Mouse (Mus musculus) intestine, embryonic 15.5 days (tissue): Measurements from ENCODE around the gene Spryd3. TPM values are rescaled to one million over a fixed set of nuclear protein-coding genes. Genes with fewer than 3 reads are reported as not detected.

Experiments used
- ATAC-seq: fragments of 200-750 bp; cut with Nextera tagmentation; 2 replicates; pipeline ENCODE4 v1.8.0; 2017; ENCODE audit warnings: moderate TSS enrichment, moderate library complexity
- H3K27ac ChIP-seq: fragments of 300-500 bp; sonication (generic); 2 replicates; pipeline ENCODE4 v1.5.1; 2015; ENCODE audit warnings: mild to moderate bottlenecking, inconsistent platforms
- H3K27me3 ChIP-seq: fragments of 300-500 bp; sonication (generic); replicated peaks from 2 replicates; pipeline ENCODE4 v1.6.1; 2015; ENCODE audit warnings: inconsistent platforms
- H3K36me3 ChIP-seq: fragments of 300-500 bp; sonication (generic); 2 replicates; pipeline ENCODE4 v1.6.1; 2015; ENCODE audit warnings: inconsistent platforms
- H3K4me1 ChIP-seq: fragments of 300-500 bp; sonication (generic); replicated peaks from 2 replicates; pipeline ENCODE4 v1.6.1; 2015; ENCODE audit warnings: inconsistent platforms
- H3K4me2 ChIP-seq: fragments of 300-500 bp; sonication (generic); replicated peaks from 2 replicates; pipeline ENCODE4 v1.6.1; 2015; ENCODE audit warnings: mild to moderate bottlenecking, inconsistent platforms
- H3K4me3 ChIP-seq: fragments of 300-500 bp; sonication (generic); replicated peaks from 2 replicates; pipeline ENCODE4 v1.5.1; 2015; ENCODE audit warnings: inconsistent platforms
- H3K9ac ChIP-seq: fragments of 300-500 bp; sonication (generic); 2 replicates; pipeline ENCODE4 v1.6.1; 2015; ENCODE audit warnings: inconsistent platforms
- H3K9me3 ChIP-seq: fragments of 300-500 bp; sonication (generic); 2 replicates; pipeline ENCODE4 v1.6.1; 2016; ENCODE audit warnings: inconsistent platforms
- WGBS: fragments of 180-500 bp; shearing (Covaris S2); methylation state at CpG from one replicate; pipeline ENCODE4 v1.1.7; 2015; 5-methylcytosine and 5-hydroxymethylcytosine counted together
- polyA plus RNA-seq: library from polyadenylated mRNA; unstranded; fragments of >200 nt; fragmentation: Nextera tagmentation; extraction: Ambion mirVana; gene quantifications from 2 replicates; pipeline ENCODE4 v1.2.1, GENCODE M21; 2015

Spryd3 gene
- polyA plus RNA-seq, 1 experiment from 2014 or later, result 20.7 TPM

DNA sequence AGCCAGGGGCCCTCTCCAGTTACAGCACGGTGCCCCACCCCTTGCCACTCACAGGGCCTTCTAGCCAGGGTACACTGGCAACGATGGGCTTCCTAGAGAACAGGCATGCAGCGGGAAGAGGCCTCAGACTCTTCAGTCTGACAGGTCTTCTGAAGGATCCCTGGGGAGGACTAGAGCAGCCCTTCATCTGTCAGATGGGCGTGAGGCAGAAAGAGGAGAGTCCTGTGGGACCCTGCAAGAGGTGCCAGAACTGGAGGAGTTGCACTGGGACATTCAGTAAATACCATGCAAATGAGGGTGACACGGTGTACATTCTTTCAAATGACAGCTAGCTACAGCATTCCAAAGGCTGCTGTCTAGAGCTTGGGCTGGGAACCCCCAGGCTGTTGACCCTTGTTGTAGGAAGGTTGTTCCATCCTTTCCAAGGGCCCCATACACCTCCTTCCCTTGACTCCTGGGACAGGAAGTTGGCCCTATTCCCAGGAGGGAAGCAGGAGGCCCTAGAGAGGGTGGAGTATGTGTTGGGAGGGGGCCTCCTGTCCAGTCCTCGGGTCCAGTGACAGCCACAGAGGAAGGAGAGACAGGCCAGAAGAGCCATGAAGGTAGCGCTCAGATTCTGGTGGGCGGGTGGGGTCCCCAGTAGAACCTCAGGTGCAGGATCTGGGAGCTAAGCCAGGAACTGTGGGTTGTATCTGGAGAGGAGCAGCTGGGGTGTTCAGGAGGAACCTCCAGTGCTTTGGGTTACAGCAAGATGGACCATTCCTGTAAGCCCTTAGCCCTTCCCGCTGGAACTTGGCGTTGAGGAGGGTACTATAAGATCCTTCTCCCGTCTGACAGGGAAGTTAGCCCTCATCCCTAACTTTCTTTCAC, 34.1 kb downstream of the Spryd3 start:
- Histone ChIP-seq H3K27me3 (no peaks in the 10 kb centered on the region), H3K4me1 (peaks cover 80% of the 10 kb centered on the region), H3K9ac (peak overlapping the region; percentile 82), H3K9me3 (no peaks in the 10 kb centered on the region), H3K4me3 (peak overlapping the region; percentile 66), H3K4me2 (peak overlapping the region; percentile 91), H3K36me3 (peaks cover 2% of the 10 kb centered on the region; the same call in 1 of the 2 replicates), H3K27ac (peak overlapping the region; percentile 97)
- 19% methylated on average over 11 of the region's 11 CpGs for WGBS
- peak; percentile 11; the same call in 1 of the 2 replicates for ATAC-seq

- Histone ChIP-seq H3K4me1 (peaks cover 72% of the 10 kb centered on the region), H3K27ac (peak overlapping the region; percentile 97), H3K27me3 (no peaks in the 10 kb centered on the region), H3K36me3 (peaks cover 4% of the 10 kb centered on the region), H3K4me3 (peak overlapping the region; percentile 66), H3K9me3 (no peaks in the 10 kb centered on the region), H3K9ac (peak overlapping the region; percentile 82), H3K4me2 (peak overlapping the region; percentile 91)
- 20% methylated on average over 10 of the region's 10 CpGs for WGBS
- ATAC-seq, result peak; percentile 48
Measured at GRCm38 (mm10) chr15:102100996-102101671, 34.9 kb downstream of the Spryd3 start.

- peaks cover 65% of the 10 kb centered on the region for H3K4me1 ChIP-seq
- peak; percentile 76 for ATAC-seq
- H3K27me3 ChIP-seq, result no peaks in the 10 kb centered on the region
- H3K36me3 ChIP-seq, result peaks cover 11% of the 10 kb centered on the region
- peak within 1 kb of the TSS; percentile 66 for H3K4me3 ChIP-seq
- H3K9me3 ChIP-seq, result no peaks in the 10 kb centered on the region
- H3K4me2 ChIP-seq, result peak within 1 kb of the TSS; percentile 91
- peak within 1 kb of the TSS; percentile 82 for H3K9ac ChIP-seq
- H3K27ac ChIP-seq, result peak within 1 kb of the TSS; percentile 97
- WGBS, result under 1% methylated on average over 79 of the region's 82 CpGs
Measured at GRCm38 (mm10) chr15:102100161-102100981, 35.7 kb downstream of the Spryd3 start, which contains the start of gene Tns2. TSS of gene Tns2 (plus strand) at chr15:102100413.

DNA sequence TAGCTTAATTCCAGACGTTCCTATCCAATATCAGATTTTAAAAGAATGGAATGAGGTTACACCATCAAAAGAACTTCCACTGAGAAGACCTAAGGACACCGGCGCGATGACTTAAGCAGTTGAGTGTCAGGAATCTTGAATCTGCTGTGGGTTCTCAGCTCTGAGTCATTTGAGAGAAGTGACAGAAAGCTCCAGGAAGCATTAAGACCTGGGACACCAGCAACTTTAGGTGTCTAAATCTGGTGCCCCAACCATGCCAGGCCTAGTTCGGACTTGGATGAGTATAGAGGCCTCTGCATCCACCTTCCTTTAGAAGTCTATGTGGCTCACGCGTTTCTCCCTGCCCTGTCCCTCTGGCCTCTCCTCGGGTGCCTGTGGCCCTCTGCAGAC, 36.3 kb downstream of the Spryd3 start:
- Histone ChIP-seq H3K4me2 (peak overlapping the region; percentile 91), H3K27ac (peak overlapping the region; percentile 97), H3K4me1 (peaks cover 60% of the 10 kb centered on the region), H3K36me3 (peaks cover 17% of the 10 kb centered on the region), H3K27me3 (no peaks in the 10 kb centered on the region), H3K9ac (peak overlapping the region; percentile 82), H3K9me3 (no peaks in the 10 kb centered on the region), H3K4me3 (peak overlapping the region; percentile 66)
- no peak for ATAC-seq
- WGBS, result 21% methylated on average over 8 of the region's 8 CpGs

- H3K4me3 ChIP-seq, result peak overlapping the region; percentile 66
- WGBS, result 42% methylated on average over 5 of the region's 5 CpGs
- H3K4me1 ChIP-seq, result peaks cover 57% of the 10 kb centered on the region
- H3K27me3 ChIP-seq, result no peaks in the 10 kb centered on the region
- H3K36me3 ChIP-seq, result peaks cover 22% of the 10 kb centered on the region
- H3K9ac ChIP-seq, result peak overlapping the region; percentile 82
- H3K4me2 ChIP-seq, result peak overlapping the region; percentile 91
- H3K27ac ChIP-seq, result peak overlapping the region; percentile 97
- no peaks in the 10 kb centered on the region for H3K9me3 ChIP-seq
- ATAC-seq, result no peak
Measured at GRCm38 (mm10) chr15:102099260-102099659, 36.8 kb downstream of the Spryd3 start.

- WGBS, result 36% methylated on average over 5 of the region's 5 CpGs
- no peaks in the 10 kb centered on the region for H3K9me3 ChIP-seq
- H3K36me3 ChIP-seq, result peaks cover 33% of the 10 kb centered on the region
- H3K4me3 ChIP-seq, result no peak overlapping the region
- no peak overlapping the region for H3K9ac ChIP-seq
- no peak overlapping the region for H3K4me2 ChIP-seq
- H3K27ac ChIP-seq, result 0 out of 2 replicates have a peak overlapping the region, but pooled peaks have one; percentile 24
- no peak for ATAC-seq
- no peaks in the 10 kb centered on the region for H3K27me3 ChIP-seq
- peaks cover 49% of the 10 kb centered on the region for H3K4me1 ChIP-seq
Measured at GRCm38 (mm10) chr15:102097991-102098555, 38.0 kb downstream of the Spryd3 start.

- WGBS, result 71% methylated on average over 8 of the region's 8 CpGs
- no peaks in the 10 kb centered on the region for H3K27me3 ChIP-seq
- ATAC-seq, result no peak
- no peak overlapping the region for H3K27ac ChIP-seq
- peaks cover 40% of the 10 kb centered on the region for H3K36me3 ChIP-seq
- H3K4me3 ChIP-seq, result no peak overlapping the region
- H3K4me2 ChIP-seq, result no peak overlapping the region
- H3K4me1 ChIP-seq, result peaks cover 42% of the 10 kb centered on the region
- no peak overlapping the region for H3K9ac ChIP-seq
- no peaks in the 10 kb centered on the region for H3K9me3 ChIP-seq
Measured at GRCm38 (mm10) chr15:102097147-102097915, 38.7 kb downstream of the Spryd3 start.

- peaks cover 62% of the 10 kb centered on the region for H3K36me3 ChIP-seq
- no peak overlapping the region for H3K9ac ChIP-seq
- no peak overlapping the region for H3K4me2 ChIP-seq
- ATAC-seq, result no peak
- H3K4me3 ChIP-seq, result no peak overlapping the region
- H3K27me3 ChIP-seq, result no peaks in the 10 kb centered on the region
- H3K27ac ChIP-seq, result no peak overlapping the region
- peaks cover 22% of the 10 kb centered on the region for H3K4me1 ChIP-seq
- 82% methylated on average over 16 of the region's 16 CpGs for WGBS
- no peaks in the 10 kb centered on the region for H3K9me3 ChIP-seq
Measured at GRCm38 (mm10) chr15:102094988-102095387, 41.0 kb downstream of the Spryd3 start.

- H3K4me3 ChIP-seq, result no peak overlapping the region
- H3K4me2 ChIP-seq, result no peak overlapping the region
- H3K27me3 ChIP-seq, result no peaks in the 10 kb centered on the region
- 28% methylated on average over 2 of the region's 2 CpGs for WGBS
- H3K36me3 ChIP-seq, result peaks cover 65% of the 10 kb centered on the region
- H3K9me3 ChIP-seq, result no peaks in the 10 kb centered on the region
- peaks cover 15% of the 10 kb centered on the region for H3K4me1 ChIP-seq
- H3K9ac ChIP-seq, result no peak overlapping the region
- H3K27ac ChIP-seq, result no peak overlapping the region
- ATAC-seq, result no peak
Measured at GRCm38 (mm10) chr15:102094157-102094556, 41.9 kb downstream of the Spryd3 start.

DNA sequence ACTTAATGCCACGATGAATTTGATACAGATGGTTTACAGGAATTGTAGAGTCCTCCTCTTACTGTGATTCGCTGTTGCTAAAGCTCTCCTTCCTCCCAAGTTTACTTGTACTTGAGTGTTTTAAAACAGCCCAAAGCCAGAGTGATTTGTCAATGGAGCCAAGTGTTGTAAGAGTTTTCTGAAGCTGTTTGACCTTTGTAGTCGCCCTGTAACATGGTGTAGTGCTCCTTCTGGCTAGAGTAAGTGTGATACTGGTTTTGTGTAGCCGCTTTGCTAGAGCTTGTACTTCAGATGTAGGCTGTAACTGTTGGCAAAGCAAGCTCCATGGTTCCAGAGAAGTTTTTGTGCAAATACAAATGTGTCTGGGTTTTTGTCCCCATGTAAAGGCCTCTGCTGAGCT, 43.8 kb downstream of the Spryd3 start:
- WGBS, result 81% methylated on average over 4 of the region's 4 CpGs
- H3K27ac ChIP-seq, result no peak overlapping the region
- H3K4me1 ChIP-seq, result peaks cover 1% of the 10 kb centered on the region; the same call in 1 of the 2 replicates

GRCm38 (mm10) chr15:102091688-102092087, 44.3 kb downstream of the Spryd3 start:
- no peak for ATAC-seq
- no peaks in the 10 kb centered on the region for H3K4me1 ChIP-seq
- H3K27ac ChIP-seq, result no peak overlapping the region
- no peaks in the 10 kb centered on the region for H3K27me3 ChIP-seq
- WGBS, result 79% methylated on average over 1 of the region's 1 CpGs
- H3K9ac ChIP-seq, result no peak overlapping the region
- no peaks in the 10 kb centered on the region for H3K9me3 ChIP-seq
- H3K4me2 ChIP-seq, result no peak overlapping the region
- peaks cover 85% of the 10 kb centered on the region for H3K36me3 ChIP-seq
- no peak overlapping the region for H3K4me3 ChIP-seq

More for the DNA sequence above, 43.8 kb downstream of the Spryd3 start:
- no peak overlapping the region for H3K4me2 ChIP-seq
- H3K9me3 ChIP-seq, result no peaks in the 10 kb centered on the region
- no peak overlapping the region for H3K9ac ChIP-seq
- no peaks in the 10 kb centered on the region for H3K27me3 ChIP-seq
- H3K4me3 ChIP-seq, result no peak overlapping the region
- H3K36me3 ChIP-seq, result peaks cover 81% of the 10 kb centered on the region
- no peak for ATAC-seq
